Mouse (Mus musculus) embryonic facial prominence, embryonic 12.5 days (tissue): ENCODE measurements around the gene Fcrl1. TPM values are rescaled to one million over a fixed set of nuclear protein-coding genes. Genes with fewer than 3 reads are reported as not detected.
"Not testable (repeated sequence)": the region's sequence is repeated elsewhere in the genome, so short reads cannot be mapped to it uniquely, and the experiment has no call there.

Experiments used
- ATAC-seq: fragments of 200-750 bp; cut with Nextera tagmentation; 2 replicates; pipeline ENCODE4 v1.8.0; 2017; ENCODE audit not compliant: insufficient number of reproducible peaks, insufficient read depth, low FRiP score, low TSS enrichment
- H3K27ac ChIP-seq: fragments of 300-500 bp; sonication (generic); 2 replicates; pipeline ENCODE4 v1.5.1; 2016; ENCODE audit warnings: mild to moderate bottlenecking
- H3K27me3 ChIP-seq: fragments of 300-500 bp; sonication (generic); 2 replicates; pipeline ENCODE4 v1.6.1; 2016; ENCODE audit warnings: mild to moderate bottlenecking, moderate library complexity
- H3K36me3 ChIP-seq: fragments of 300-500 bp; sonication (generic); 2 replicates; pipeline ENCODE4 v1.6.1; 2016; ENCODE audit warnings: mild to moderate bottlenecking
- H3K4me1 ChIP-seq: fragments of 300-500 bp; sonication (generic); 2 replicates; pipeline ENCODE4 v1.6.1; 2016
- H3K4me2 ChIP-seq: fragments of 300-500 bp; sonication (generic); replicated peaks from 2 replicates; pipeline ENCODE4 v1.6.1; 2016; ENCODE audit warnings: mild to moderate bottlenecking, moderate library complexity
- H3K4me3 ChIP-seq: fragments of 300-500 bp; sonication (generic); 2 replicates; pipeline ENCODE4 v1.5.1; 2016; ENCODE audit warnings: mild to moderate bottlenecking
- H3K9ac ChIP-seq: fragments of 300-500 bp; sonication (generic); 2 replicates; pipeline ENCODE4 v1.6.1; 2016; ENCODE audit warnings: mild to moderate bottlenecking, moderate library complexity
- H3K9me3 ChIP-seq: fragments of 300-500 bp; sonication (generic); 2 replicates; pipeline ENCODE4 v1.6.1; 2016; ENCODE audit warnings: mild to moderate bottlenecking, moderate library complexity
- WGBS: fragments of 180-500 bp; shearing (Covaris S2); methylation state at CpG from one replicate; pipeline ENCODE4 v1.1.7; 2016; 5-methylcytosine and 5-hydroxymethylcytosine counted together
- polyA plus RNA-seq: library from polyadenylated mRNA; unstranded; fragments of >200 nt; fragmentation: Nextera tagmentation; extraction: Ambion mirVana; gene quantifications from 2 replicates; pipeline ENCODE4 v1.2.1, GENCODE M21; 2016

The Fcrl1 gene
- polyA plus RNA-seq: 0.14 and 0.15 TPM in 2 replicates

- WGBS: 85% methylated on average over 18 of the region's 18 CpGs
- Histone ChIP-seq H3K9me3 (no peaks in the 10 kb centered on the region), H3K9ac (no peak within 1 kb of the TSS), H3K4me1 (0 out of 2 replicates have a peak, but pooled peaks cover 5% of the 10 kb centered on the region), H3K36me3 (no peaks in the 10 kb centered on the region), H3K4me3 (no peak within 1 kb of the TSS), H3K27ac (no peak within 1 kb of the TSS), H3K27me3 (no peaks in the 10 kb centered on the region), H3K4me2 (no peak within 1 kb of the TSS)
- ATAC-seq: no peak
Observed at GRCm38 (mm10) chr3:87376195-87377165, at the start of gene Fcrl1. Fcrl1 (plus strand) TSS chr3:87376387.

- H3K4me2 ChIP-seq: no peak overlapping the region
- H3K4me1 ChIP-seq: no peaks in the 10 kb centered on the region
- H3K27me3 ChIP-seq: no peaks in the 10 kb centered on the region
- no peak overlapping the region for H3K9ac ChIP-seq
- H3K27ac ChIP-seq: no peak overlapping the region
- H3K4me3 ChIP-seq: no peak overlapping the region
- H3K9me3 ChIP-seq: no peaks in the 10 kb centered on the region
- WGBS: 90% methylated on average over 5 of the region's 5 CpGs
- H3K36me3 ChIP-seq: no peaks in the 10 kb centered on the region
- no peak for ATAC-seq
Observed at GRCm38 (mm10) chr3:87337899-87338298, 38.3 kb upstream of the Fcrl1 start.

- WGBS: 66% methylated on average over 2 of the region's 2 CpGs
- not testable (repeated sequence) for H3K9me3 ChIP-seq, ATAC-seq, H3K4me1 ChIP-seq, H3K4me2 ChIP-seq, H3K36me3 ChIP-seq, H3K9ac ChIP-seq, H3K27me3 ChIP-seq, H3K27ac ChIP-seq, H3K4me3 ChIP-seq
Observed at GRCm38 (mm10) chr3:87350992-87351391, 25.2 kb upstream of the Fcrl1 start.

GRCm38 (mm10) chr3:87357581-87357980, 18.6 kb upstream of the Fcrl1 start, which contains the start of gene Cd5l:
Cd5l (plus strand) TSS chr3:87357881.
- no peak within 1 kb of the TSS for H3K9ac ChIP-seq
- no peaks in the 10 kb centered on the region for H3K9me3 ChIP-seq

GRCm38 (mm10) chr3:87359215-87359614, 17.0 kb upstream of the Fcrl1 start:
- H3K27me3 ChIP-seq: no peaks in the 10 kb centered on the region
- no peaks in the 10 kb centered on the region for H3K4me1 ChIP-seq
- H3K9me3 ChIP-seq: no peaks in the 10 kb centered on the region
- no peak for ATAC-seq
- H3K9ac ChIP-seq: no peak overlapping the region
- H3K36me3 ChIP-seq: no peaks in the 10 kb centered on the region
- no peak overlapping the region for H3K27ac ChIP-seq
- no peak overlapping the region for H3K4me2 ChIP-seq
- no peak overlapping the region for H3K4me3 ChIP-seq

More at GRCm38 (mm10) chr3:87357581-87357980, 18.6 kb upstream of the Fcrl1 start, which contains the start of gene Cd5l:
- H3K4me2 ChIP-seq: no peak within 1 kb of the TSS
- no peaks in the 10 kb centered on the region for H3K27me3 ChIP-seq
- no peak within 1 kb of the TSS for H3K4me3 ChIP-seq
- no peaks in the 10 kb centered on the region for H3K4me1 ChIP-seq
- no peak for ATAC-seq
- no peaks in the 10 kb centered on the region for H3K36me3 ChIP-seq
- H3K27ac ChIP-seq: no peak within 1 kb of the TSS

GRCm38 (mm10) chr3:87360466-87360865, 15.7 kb upstream of the Fcrl1 start:
- Histone ChIP-seq H3K4me3 (no peak overlapping the region), H3K9ac (no peak overlapping the region), H3K4me2 (no peak overlapping the region), H3K27me3 (no peaks in the 10 kb centered on the region), H3K27ac (no peak overlapping the region), H3K36me3 (no peaks in the 10 kb centered on the region), H3K4me1 (no peaks in the 10 kb centered on the region), H3K9me3 (no peaks in the 10 kb centered on the region)
- no peak for ATAC-seq
- WGBS: 86% methylated on average over 6 of the region's 6 CpGs

GRCm38 (mm10) chr3:87365691-87366090, 10.5 kb upstream of the Fcrl1 start:
- Histone ChIP-seq H3K4me1 (no peaks in the 10 kb centered on the region), H3K27me3 (no peaks in the 10 kb centered on the region), H3K36me3 (no peaks in the 10 kb centered on the region), H3K9me3 (no peaks in the 10 kb centered on the region), H3K4me3 (no peak overlapping the region), H3K9ac (no peak overlapping the region), H3K27ac (no peak overlapping the region), H3K4me2 (no peak overlapping the region)
- WGBS: 91% methylated on average over 14 of the region's 14 CpGs
- no peak for ATAC-seq

- Histone ChIP-seq H3K27ac (no peak overlapping the region), H3K4me2 (no peak overlapping the region), H3K4me3 (no peak overlapping the region), H3K9me3 (no peaks in the 10 kb centered on the region), H3K4me1 (no peaks in the 10 kb centered on the region), H3K36me3 (no peaks in the 10 kb centered on the region), H3K27me3 (no peaks in the 10 kb centered on the region), H3K9ac (no peak overlapping the region)
- no peak for ATAC-seq
- WGBS: 79% methylated on average over 10 of the region's 10 CpGs
Observed at GRCm38 (mm10) chr3:87367511-87367910, 8.7 kb upstream of the Fcrl1 start.

- ATAC-seq: no peak
- H3K9ac ChIP-seq: no peak overlapping the region
- 0 out of 2 replicates have a peak, but pooled peaks cover 2% of the 10 kb centered on the region for H3K4me1 ChIP-seq
- no peaks in the 10 kb centered on the region for H3K27me3 ChIP-seq
- 66% methylated on average over 5 of the region's 5 CpGs for whole genome bisulfite sequencing
- H3K27ac ChIP-seq: no peak overlapping the region
- no peak overlapping the region for H3K4me2 ChIP-seq
- no peaks in the 10 kb centered on the region for H3K36me3 ChIP-seq
- H3K4me3 ChIP-seq: no peak overlapping the region
- no peaks in the 10 kb centered on the region for H3K9me3 ChIP-seq
Observed at GRCm38 (mm10) chr3:87369181-87369580, 7.0 kb upstream of the Fcrl1 start.

GRCm38 (mm10) chr3:87377228-87377627, 1.0 kb downstream of the Fcrl1 start:
- no peak overlapping the region for H3K9ac ChIP-seq
- H3K4me2 ChIP-seq: no peak overlapping the region
- no peaks in the 10 kb centered on the region for H3K9me3 ChIP-seq
- no peaks in the 10 kb centered on the region for H3K27me3 ChIP-seq
- H3K36me3 ChIP-seq: no peaks in the 10 kb centered on the region
- no peak overlapping the region for H3K4me3 ChIP-seq
- H3K27ac ChIP-seq: no peak overlapping the region
- ATAC-seq: no peak
- WGBS: 58% methylated on average over 3 of the region's 3 CpGs
- 0 out of 2 replicates have a peak, but pooled peaks cover 5% of the 10 kb centered on the region for H3K4me1 ChIP-seq

GRCm38 (mm10) chr3:87377719-87378118, 1.5 kb downstream of the Fcrl1 start:
- Histone ChIP-seq H3K9ac (no peak overlapping the region), H3K4me1 (0 out of 2 replicates have a peak, but pooled peaks cover 5% of the 10 kb centered on the region), H3K4me2 (no peak overlapping the region), H3K27me3 (no peaks in the 10 kb centered on the region), H3K4me3 (no peak overlapping the region), H3K36me3 (no peaks in the 10 kb centered on the region), H3K9me3 (no peaks in the 10 kb centered on the region), H3K27ac (no peak overlapping the region)
- 59% methylated on average over 6 of the region's 6 CpGs for WGBS
- ATAC-seq: no peak

- not testable (repeated sequence) for H3K36me3 ChIP-seq, ATAC-seq, H3K9ac ChIP-seq, H3K4me3 ChIP-seq, H3K27ac ChIP-seq, H3K4me1 ChIP-seq, H3K27me3 ChIP-seq, H3K9me3 ChIP-seq, H3K4me2 ChIP-seq
- 85% methylated on average over 2 of the region's 2 CpGs for WGBS
Observed at GRCm38 (mm10) chr3:87379641-87380315, 3.6 kb downstream of the Fcrl1 start.
